Mouse (Mus musculus) cerebellum, adult 2 months (tissue): ENCODE data around the gene Ndufa13.

Experiments used
- CTCF ChIP-seq: fragments of 200-500 bp; IDR thresholded peaks from 2 replicates; pipeline ENCODE4 v1.5.1; 2011; ENCODE audit warnings: low read depth, mild to moderate bottlenecking, control low read depth, low read length, moderate library complexity, borderline replicate concordance; ENCODE audit not compliant: insufficient read depth
- POLR2A ChIP-seq: fragments of 200-500 bp; IDR thresholded peaks from 2 replicates; pipeline ENCODE4 v1.6.1; 2011; ENCODE audit warnings: low read length, control low read depth, borderline replicate concordance; ENCODE audit not compliant: insufficient read depth

DNA sequence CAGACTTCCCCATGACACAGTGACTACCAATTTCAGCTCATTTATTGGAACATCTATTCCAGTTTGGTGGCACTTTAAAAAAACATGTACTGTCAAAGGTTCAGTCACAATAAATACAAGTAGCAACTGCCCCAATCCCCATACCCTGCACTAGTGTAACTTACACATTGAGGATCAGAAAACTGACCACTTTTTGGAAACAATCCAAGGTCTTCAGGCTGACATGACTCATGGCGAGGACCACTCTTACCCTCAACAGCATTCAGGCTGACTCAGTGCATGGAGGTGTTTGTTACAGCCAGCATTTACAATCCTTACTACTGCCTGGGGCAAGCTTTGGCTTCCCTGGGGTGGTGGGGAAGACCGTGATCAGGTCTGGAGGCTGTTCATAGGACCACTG lies 4.7 kb upstream of the Ndufa13 start:
- TF ChIP-seq POLR2A (no peak), CTCF (no peak)
